Mouse (Mus musculus) E14TG2a.4 (cell line): Measurements from ENCODE around the gene Mrps6.

ENCODE experiments used
- CTCF ChIP-seq: conservative IDR thresholded peaks from 2 replicates; pipeline ENCODE4 v1.5.1; 2014; ENCODE audit warnings: low read length
- NANOG ChIP-seq: IDR thresholded peaks from 2 replicates; pipeline ENCODE4 v1.6.1; 2014; ENCODE audit warnings: borderline replicate concordance, low read length, mixed read lengths
- POU5F1 ChIP-seq: IDR thresholded peaks from 2 replicates; pipeline ENCODE4 v1.6.1; 2014; ENCODE audit warnings: low read length, borderline replicate concordance

DNA sequence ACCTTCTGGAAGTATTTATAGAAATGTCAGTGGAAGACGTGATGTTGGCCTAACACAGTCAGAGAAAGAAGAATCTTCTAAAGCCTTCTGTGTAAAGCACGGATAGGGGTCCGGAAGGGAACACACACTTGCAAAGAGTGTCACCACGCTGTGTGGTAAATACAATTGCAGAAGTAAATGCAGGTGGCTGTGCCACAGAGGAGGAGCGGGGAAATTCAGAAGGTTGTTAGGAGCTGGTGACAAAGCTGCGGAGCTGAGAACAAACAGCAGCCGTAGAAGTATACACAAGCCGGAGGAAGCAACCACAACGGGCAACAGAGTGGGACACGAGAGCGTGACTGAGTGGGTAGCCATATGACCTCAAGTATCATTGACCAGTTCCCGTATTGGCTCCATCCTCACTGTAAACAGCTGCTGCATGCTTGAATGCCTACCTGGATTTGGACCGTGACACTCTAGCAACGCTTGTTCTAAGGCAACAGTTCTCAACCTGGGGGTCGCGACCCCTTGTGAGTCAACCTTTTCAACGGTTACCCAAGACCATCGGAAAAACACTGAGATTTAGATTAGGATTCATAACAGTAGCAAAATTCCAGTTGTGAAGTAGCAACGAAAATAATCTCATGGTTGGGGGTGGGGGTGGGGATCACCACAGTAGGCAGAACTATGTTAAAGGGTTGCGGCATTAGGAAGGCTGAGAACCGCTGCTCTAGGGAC, 20.0 kb upstream of the Mrps6 start:
- no peak for TF ChIP-seq CTCF
- TF ChIP-seq POU5F1, result no peak
- TF ChIP-seq NANOG, result no peak
